In genomic region chr13:73019181-73019580, GRCm38 (mm10) we compare ENCODE assay signal across 23 mouse cellular contexts.
"Had no signal": no experiment of that assay in that cellular context is flagged by ENCODE, and none has a peak within 500 bp of the region (broad histone marks: within the 10 kb centered on the region; RNA-seq: fewer than 3 reads in every experiment).

No protein-coding gene starts in this region.

- H3K4me1 ChIP-seq: heart, embryonic 10.5 days; heart, embryonic 12.5 days; hindbrain, embryonic 13.5 days; hindbrain, embryonic 15.5 days; kidney, embryonic 15.5 days; limb, embryonic 13.5 days; limb, embryonic 15.5 days; liver, embryonic 12.5 days had no signal

- H3K9ac ChIP-seq: heart, embryonic 12.5 days; hindbrain, embryonic 13.5 days; hindbrain, embryonic 15.5 days; kidney, embryonic 15.5 days; limb, embryonic 13.5 days; limb, embryonic 15.5 days; liver, embryonic 12.5 days had no signal

- H3K9me3 ChIP-seq: heart, embryonic 10.5 days; heart, embryonic 12.5 days; hindbrain, embryonic 13.5 days; hindbrain, embryonic 15.5 days; kidney, embryonic 15.5 days; limb, embryonic 13.5 days; limb, embryonic 15.5 days; liver, embryonic 12.5 days had no signal

- H3K27ac ChIP-seq: heart, embryonic 10.5 days; hindbrain, embryonic 13.5 days; hindbrain, embryonic 15.5 days; hindbrain, postnatal 0 days; kidney, embryonic 15.5 days; kidney, postnatal 0 days; limb, embryonic 13.5 days; limb, embryonic 15.5 days; liver, embryonic 12.5 days had no signal

- DNase-seq: gastrocnemius, postnatal 14 days; gastrocnemius, postnatal 36 days; heart, adult 18-20 months; heart, postnatal 10 days; kidney, adult 11 months; kidney, adult 2 months; kidney, adult 9 months; kidney, postnatal 14 days; kidney, postnatal 36 days; layer of hippocampus, adult 9-11 months; layer of hippocampus, postnatal 36 days; left cerebral cortex, postnatal 4 days had no signal

- H3K36me3 ChIP-seq: heart, embryonic 10.5 days; heart, embryonic 12.5 days; hindbrain, embryonic 13.5 days; hindbrain, embryonic 15.5 days; kidney, embryonic 15.5 days; limb, embryonic 13.5 days; limb, embryonic 15.5 days; liver, embryonic 12.5 days had no signal

- H3K4me2 ChIP-seq: heart, embryonic 12.5 days; hindbrain, embryonic 13.5 days; hindbrain, embryonic 15.5 days; kidney, embryonic 15.5 days; limb, embryonic 13.5 days; limb, embryonic 15.5 days; liver, embryonic 12.5 days had no signal

- H3K4me3 ChIP-seq: heart, embryonic 10.5 days; heart, embryonic 12.5 days; hindbrain, embryonic 13.5 days; hindbrain, embryonic 15.5 days; kidney, embryonic 15.5 days; limb, embryonic 13.5 days; limb, embryonic 15.5 days; liver, embryonic 12.5 days had no signal

- ATAC-seq: hindbrain, postnatal 0 days; intestine, embryonic 16.5 days; liver, embryonic 12.5 days had no signal

- H3K27me3 ChIP-seq: heart, embryonic 12.5 days; limb, embryonic 13.5 days; limb, embryonic 15.5 days; liver, embryonic 12.5 days had no signal
